Mouse (Mus musculus): ENCODE results near the gene Rcsd1.

Rcsd1 gene

DNA sequence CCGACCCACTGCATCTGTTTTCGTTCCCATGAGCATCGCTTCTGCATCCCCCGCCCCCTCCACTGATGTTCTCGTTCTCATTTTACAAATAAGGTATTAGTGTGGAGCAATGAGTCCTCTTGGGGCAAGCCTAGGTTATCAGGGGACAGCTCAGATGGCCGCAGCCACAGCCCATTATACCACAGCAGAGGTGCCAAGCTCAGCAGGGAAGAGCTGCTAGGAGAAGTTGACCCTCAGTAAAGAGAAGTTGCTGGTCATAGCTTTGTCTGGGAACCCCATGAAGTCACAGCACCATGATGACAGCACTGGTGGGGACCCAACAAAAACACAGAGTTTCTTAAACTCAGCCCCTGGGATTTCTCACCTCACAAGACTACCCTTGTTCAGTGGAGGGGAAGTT is 47.8 kb downstream of the Rcsd1 start:
- no peak for DNase-seq (ENCODE audit: low spot score)

DNA sequence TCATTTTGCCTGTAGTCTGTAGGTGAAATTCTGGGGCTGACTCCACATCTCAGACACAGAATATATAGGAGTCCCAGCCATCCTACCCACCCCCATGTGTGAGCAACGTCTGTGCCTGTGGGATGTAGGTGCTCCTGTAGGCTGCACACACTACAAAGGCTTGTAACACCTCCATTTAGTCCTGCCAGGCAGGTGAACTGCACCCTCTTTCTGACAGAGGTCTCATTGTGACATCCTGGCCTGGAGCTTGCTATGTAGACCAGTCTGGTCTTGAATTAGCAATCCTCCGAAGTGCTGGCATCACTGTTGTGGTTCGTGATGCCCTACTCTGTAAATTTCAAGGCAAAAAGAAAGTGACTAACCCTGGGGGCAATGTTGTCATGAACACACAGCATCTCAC is 48.4 kb downstream of the Rcsd1 start:
- DNase-seq (ENCODE audit: low spot score): no peak

DNA sequence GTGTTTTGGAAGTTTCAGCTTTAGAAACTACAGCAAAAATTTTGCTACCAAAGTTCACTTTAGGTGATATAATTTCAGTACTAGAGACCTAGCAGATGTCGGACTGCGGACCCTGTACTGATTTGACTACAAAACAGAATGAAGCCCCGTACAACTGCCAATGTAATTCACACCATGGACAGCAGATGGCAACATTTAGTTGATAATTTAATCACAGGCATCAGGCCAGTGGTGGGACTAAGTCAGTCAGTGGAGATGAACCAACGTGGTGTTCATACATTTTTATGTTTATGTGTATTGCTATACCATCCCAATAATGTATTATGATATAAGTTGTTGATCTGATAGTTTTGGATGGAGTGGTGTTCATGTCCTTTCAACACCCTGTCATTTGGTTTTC is 48.8 kb downstream of the Rcsd1 start:
- no peak for DNase-seq (ENCODE audit: low spot score)

DNA sequence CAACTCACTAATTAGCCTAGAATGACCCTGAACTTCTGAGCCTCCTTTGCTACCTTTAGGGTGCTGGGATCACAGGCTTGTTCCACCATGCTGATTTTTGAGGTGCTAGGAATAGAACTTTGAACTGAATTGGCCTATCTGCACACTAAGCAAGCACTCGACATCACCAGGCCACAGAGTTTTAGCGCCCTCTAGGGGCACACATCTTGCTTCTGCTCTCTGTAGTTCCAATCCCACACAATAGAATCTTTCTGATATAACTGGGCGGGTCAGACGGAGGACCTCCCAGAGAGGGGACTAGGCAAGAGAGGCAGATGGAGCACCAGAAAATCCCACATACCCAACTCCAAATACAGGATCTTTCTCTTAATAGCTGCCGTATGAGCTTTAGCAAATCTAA is 51.0 kb downstream of the Rcsd1 start:
- no peak for DNase-seq (ENCODE audit: low spot score)

DNA sequence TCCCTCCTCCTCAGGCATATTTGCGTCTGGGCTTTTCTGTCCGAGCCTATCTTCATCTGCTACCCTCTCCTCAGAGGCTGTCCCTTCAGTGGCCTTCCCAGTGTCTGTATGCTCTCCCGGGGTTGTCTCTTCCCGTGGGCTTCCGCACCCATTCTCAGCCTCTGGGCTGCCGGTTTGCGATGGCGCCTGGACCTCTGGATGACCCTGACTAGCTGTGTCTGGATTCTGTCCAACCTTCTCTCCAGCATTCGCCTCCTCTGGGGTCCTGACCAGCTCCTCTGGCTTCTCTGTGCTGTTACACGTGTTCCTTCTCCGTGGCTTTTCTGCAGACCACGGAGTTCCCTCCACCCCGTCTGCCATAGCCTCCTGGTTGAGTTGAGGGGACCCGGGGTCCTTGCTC is 54.1 kb downstream of the Rcsd1 start:
- no peak for DNase-seq (ENCODE audit: low spot score)

DNA sequence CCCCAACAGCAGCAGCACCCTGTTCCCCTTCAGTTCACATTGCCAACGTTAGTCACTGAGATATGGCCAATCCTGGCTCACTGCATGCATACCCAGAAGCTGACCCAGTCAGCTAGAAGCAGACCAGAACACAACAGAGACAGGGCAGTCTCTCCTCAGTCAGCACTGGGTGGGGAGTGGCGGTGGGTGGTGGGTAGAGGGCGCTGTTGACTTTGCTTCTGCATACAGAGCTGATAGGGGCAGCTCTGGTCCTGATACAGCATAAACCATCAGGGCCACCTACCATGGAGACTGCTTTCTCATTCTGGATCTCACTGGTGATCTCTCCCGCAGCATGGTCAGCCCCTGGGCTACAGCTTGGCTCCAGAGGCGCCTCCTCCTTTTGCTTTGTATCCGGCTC is 54.5 kb downstream of the Rcsd1 start:
- DNase-seq (ENCODE audit: low spot score): no peak

DNA sequence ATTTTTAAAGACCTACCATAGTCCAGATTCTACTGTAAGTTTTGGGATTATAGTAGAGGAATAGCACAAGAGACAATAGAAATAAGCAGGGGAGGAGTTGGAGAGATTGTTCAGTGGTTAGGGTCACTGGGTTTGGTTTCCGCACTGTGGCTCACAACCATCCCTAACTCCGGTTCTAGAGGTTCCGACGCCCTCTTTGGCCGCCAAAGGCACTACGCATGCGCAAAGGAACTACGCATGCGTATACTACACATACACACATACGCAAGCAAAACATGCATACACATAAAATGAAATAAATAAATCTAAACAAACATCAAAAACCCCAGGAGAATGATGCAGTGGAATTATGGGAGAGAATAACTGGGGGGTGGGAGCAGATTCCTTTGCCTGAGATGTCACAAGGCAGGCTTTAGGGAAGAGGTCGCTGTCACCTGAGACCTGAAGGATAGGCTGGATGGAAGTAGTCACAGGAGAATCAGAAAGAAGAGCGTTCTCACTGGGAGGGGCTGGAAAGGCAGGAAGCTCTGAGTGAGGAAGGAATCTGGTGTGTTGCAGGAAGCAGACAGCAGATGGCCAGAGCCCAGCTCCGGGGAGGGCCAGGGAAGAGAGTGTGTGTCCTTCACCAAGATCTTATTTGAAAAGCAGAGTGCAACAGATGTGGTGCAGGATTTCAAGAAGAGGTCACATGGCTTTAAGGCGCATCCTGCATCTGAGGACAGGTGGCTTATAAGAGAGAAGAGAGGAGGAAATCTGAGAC is 56.3 kb downstream of the Rcsd1 start:
- DNase-seq (ENCODE audit: low spot score): no peak

DNA sequence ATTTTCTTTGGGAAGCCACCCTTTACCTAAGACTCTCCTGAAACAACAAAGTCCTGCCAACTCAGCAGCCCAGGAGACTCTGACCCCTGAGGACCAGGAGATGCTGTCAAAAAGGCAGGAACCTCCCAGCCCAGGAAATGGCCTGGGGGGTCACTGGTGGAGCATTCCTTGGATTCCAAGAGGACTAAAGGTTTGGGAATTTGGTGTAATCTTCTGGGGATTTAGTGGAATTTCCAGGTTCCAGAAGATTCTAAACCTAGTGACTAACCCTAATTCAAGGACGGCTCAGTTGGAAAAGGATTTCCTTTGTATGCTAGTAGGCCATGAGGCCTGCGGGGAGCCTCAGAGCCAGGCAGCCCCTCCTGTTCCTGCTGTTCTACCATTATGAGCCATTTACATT is 57.0 kb downstream of the Rcsd1 start:
- no peak for DNase-seq (ENCODE audit: low spot score)

DNA sequence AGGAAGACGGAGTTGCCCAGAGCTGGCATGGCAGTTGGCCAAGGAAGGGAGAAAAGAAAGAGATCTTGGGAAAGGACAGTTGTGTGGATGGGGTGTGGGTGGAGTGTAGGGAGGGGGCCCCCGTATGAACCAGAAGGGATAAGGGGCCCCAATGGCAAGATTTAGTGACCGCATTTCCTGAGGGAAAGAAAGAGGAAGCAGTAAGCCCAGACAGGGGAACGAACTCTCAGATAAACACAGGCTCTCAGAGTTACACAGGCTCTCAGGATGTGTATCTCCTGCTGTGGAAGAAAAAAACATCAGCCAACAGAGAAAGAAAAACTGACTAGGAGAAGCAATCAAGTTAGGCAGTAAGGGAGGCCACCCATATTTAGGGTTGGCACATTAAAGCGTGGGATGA is 58.4 kb downstream of the Rcsd1 start:
- DNase-seq (ENCODE audit: low spot score): no peak

DNA sequence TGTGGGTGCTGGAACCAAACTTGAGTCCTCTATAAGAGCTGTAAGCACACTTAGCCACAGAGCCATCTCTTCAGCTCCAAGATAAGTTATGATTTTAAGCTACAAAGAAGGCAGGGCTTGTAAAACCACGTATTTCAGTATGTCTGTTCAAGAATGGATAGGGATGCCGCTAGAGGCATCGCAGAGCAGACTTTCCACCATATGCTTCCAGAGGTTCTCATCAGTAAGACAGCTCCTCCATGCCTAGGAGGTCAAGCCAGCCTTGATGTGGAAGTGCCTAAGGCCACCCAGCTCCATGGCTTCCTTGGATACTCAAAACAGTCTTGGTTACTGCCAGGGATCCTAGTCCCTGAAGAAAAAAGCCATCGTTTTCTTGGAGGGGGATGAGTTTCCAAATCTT is 64.5 kb downstream of the Rcsd1 start:
- DNase-seq (ENCODE audit: low spot score): no peak

DNA sequence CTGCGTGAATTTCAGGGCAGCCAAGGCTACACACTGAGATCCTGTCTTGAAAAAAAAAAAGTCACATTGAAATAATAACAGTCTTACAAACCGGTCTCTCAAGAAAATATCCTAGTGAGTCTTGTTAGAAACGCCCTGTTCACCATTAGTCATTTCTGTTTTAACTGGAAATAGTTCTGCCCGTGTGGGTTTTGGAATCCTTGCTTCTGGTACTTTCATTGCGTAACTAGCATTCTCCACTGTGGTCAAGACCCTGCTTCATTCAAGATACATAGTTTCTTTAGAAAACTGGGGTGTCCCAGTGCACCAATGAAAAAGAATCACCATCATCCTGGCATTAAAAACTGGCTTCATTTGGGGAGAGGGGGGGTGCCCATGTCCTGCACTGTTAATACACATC is 65.8 kb downstream of the Rcsd1 start:
- no peak for DNase-seq (ENCODE audit: low spot score)

DNA sequence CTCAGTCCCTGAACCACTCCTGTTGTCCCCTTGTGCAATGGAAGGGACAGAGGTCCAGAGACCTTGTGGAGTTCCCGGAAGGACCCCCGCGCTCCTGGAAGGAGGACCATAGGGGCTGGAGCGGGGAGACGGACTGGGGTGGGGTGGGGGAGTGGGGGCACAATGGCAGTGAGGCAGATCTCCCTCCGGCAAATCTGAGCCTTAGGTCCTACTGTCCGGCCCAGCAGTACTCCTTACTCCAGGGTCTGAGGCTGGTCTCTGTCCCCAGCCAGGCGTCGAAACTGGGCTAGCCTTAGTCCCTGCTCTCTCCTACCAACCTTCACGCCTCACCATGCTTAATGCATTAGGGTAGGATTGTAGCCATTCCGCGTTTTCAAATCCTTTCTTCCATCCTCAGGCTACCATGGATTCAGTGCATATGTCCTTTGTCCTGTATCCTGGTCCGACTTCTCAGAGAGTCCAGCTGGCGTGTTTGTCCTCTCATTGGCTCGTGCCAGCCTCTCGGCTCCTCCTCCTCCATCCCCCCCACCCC is 66.7 kb downstream of the Rcsd1 start:
- DNase-seq (ENCODE audit: low spot score): no peak

DNA sequence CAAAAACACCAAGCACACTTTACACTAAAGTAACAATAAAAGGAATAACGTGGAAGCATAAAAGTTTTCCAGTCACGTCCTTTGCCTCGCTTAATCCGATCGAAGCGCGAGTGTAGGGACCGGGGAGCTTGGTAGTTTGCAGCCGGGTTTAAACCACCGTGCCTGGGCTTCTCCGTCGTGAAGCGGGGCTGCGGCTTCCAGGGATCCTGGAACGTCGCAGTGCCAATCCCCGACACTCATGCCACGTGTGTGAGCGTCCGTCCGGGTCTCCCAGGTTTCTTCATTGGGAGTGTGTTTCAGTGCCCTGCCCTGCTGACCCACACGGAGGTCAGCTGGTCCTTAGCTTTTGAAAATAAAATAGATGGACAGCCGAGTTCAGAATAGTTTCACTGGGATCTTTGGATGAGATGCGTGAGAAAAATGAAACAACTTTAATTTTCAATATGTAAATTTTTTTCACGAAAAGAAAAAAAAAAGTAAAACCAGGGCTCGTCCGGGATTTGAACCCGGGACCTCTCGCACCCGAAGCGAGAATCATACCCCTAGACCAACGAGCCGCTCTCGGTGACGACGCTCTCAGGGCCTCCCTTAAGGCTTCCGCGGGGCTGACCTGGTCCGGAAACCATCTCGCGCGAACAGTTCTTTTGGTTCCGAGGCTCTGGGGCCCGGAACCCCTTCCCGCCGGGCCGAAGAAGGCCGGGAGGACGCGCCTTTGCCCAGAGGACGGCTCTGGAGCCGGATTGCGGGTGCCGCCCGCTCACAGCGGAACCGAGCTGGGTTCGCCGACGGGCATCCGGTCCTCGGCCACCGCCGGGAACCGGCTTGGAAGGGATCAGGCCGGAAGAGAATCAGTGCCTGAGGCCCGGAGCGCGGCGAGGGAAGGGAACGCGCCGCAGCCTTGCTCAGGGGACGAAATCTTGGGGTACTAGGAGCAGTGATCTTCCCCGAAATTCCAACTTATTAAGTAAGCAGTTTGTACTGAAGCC is 67.5 kb downstream of the Rcsd1 start:
- peak; percentile 95 for DNase-seq (ENCODE audit: low spot score)

DNA sequence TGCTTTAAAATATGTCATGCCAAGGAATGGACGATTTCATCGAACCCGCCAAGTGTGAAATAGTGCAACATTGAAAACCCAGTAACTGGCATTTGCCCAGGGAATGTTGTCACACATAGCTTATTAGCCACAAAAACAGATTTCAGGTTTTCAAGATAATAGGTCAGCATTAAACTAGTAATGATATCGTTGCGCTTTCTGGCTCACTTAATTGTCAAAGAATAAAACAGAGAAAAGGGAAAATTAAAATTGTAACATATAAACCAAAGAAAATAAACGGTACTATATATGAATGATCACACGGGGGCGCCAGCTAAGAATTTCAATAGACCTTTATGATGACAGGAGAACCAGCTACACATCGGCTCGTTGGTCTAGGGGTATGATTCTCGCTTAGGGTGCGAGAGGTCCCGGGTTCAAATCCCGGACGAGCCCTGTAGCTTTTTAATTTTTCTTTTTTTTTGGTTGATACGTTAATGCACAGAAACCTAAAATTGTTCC is 68.2 kb downstream of the Rcsd1 start:
- peak; percentile 66 for DNase-seq (ENCODE audit: low spot score)

DNA sequence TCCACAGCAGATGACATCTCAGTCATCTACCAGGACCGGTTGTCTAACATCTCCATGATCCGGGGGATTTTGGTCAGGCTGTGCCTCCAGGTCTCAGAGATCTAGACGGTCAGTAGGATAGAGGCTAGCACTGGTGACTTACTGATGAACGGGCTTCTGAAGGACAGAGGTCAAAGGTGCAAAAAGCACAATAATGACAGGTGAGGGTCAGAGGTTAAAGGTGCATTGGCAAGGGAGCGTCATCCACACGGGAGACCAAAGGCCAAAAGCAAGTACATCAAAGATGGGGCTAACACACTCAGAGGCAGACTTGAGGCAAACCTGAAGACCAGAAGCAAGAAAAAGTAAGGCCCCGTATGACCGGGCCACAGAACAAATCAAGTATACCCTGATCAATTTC is 73.3 kb downstream of the Rcsd1 start:
- DNase-seq (ENCODE audit: low spot score): no peak

DNA sequence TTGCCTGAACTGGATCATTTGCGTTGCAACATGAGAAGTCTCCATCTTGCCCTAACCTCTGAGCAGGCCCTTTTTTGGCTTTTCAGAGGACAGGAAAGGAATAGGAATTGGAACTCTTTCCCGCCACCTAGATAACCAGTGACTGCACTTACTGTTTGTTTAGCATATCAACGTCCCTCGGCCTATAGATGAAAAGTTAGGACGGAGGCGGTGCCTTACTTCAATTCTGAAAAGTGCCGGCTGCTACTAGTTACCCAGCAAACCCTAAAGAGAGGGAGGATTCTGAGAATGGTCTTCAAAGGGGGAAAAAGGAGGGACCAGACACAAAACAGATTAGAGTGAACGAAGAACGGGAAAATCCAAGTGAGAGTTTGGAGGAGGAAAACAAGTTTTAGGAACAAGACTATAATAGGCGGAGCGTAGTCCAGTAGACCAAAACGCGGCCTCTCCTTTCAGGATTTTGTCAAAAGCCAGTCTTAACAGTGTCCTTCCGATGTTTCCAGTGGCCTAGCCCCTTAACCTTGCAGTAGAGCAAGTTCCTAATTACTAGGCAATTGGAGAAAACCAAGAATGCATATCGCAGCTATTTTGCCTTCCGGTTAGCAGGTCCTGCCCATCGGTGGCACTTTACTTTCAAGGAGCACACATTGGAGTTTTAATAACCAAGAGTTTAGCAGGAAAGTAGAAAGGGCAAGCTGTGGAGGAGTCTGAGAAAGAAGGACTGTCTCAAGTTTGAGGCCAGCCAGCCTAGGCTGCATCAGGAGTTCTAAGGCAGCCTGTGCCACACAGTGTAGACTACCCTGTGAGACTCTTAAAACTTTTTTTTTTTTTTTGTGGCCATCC is 74.3 kb downstream of the Rcsd1 start:
- DNase-seq (ENCODE audit: low spot score): no peak

DNA sequence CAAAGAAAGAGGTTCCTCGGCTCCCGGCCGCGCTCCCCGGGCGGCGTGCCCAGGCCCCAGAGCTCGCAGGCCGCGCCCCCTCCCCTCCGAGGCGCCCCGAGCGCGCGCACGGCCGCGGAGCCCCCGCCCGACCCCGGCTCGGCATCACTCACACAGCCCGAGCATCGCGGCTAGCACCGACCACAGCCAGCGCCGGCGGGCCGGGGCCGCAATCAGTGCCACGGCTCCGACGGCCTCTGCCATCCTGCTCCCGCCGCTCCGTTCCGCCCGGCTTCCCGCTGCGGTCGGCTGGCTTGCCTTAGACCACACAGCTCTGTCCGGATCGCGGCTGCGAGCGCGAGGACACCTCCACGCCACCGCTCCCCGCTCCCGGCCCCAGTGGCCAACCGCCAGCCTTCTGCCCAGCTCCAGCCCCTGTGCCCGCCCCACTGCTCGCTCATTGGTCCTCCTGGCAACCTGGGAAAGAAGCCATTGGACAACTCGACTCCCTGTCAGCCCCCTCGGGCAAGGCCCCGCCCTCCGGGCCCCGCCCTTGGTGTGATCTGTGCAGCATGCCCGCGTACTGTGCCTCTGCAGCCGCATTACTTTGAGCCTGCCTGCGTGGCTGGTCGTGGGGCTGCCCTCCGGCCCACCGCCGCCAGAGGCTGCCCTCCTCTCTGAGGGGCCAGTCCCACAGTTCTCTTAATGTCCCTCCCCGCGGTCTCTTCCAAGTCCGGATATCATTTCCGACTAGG is 75.2 kb downstream of the Rcsd1 start, which contains the start of gene Mpzl1:
TSS of gene Mpzl1 (minus strand) at position 388 of the 734 bp plus-strand sequence.
- DNase-seq (ENCODE audit: low spot score): peak; percentile 96

DNA sequence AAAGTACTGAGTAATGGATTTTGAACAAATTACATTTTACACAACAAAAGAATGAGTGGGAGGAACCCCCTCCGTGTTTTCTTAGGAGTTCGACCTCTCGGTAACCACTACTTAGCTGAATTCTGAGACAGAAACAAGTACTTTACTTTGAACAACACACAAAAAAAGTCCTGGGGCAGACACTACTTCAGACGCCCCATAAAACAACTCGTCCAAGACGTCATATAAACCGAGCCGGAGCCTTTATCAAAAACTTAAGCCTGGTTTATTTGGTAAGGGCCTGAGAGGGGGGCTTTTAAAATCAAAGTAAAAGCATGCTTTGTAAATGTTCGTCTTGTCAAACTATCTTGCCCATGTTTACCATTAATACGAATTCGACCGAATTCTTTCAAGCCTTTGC is 76.2 kb downstream of the Rcsd1 start:
- no peak for DNase-seq (ENCODE audit: low spot score)

DNA sequence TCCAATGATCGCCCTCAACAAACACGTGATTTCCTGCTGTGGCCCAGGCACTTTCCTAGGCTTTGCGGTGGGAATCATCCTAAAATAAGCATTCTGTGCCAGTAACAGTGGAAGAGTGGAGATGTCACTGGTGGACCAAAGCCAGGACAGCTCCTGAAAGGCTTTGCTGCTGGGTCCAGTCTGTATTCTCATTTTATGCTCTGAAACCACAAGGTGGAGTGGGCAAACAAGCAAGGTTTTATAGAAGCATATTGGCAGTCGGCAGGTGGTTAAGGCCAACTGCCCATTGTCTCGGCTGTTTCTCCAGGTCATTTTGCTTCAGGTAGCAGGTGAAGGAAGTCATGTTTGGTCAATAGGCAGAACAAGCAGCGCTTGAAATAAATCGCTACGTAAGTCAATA is 78.4 kb downstream of the Rcsd1 start:
- no peak for DNase-seq (ENCODE audit: low spot score)

DNA sequence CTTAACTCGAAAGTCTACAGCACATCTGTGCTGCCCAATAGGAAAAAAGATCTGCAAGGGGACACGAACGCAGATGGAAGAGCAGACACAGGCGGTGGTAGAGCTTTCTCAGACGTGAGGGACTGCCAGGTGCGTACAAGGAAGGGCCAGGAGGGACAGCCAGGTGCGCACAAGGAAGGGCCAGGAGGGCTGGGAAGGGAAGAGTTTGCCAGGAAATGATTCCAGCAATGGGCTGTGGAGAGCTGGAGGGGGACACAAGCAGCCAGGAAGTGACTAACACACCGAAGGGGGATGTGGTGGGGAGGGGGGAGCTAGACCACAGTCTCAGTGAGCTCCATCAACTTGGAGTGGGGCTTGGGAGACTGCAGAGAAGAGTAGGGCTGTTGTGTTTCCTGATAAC is 79.6 kb downstream of the Rcsd1 start:
- no peak for DNase-seq (ENCODE audit: low spot score)

DNA sequence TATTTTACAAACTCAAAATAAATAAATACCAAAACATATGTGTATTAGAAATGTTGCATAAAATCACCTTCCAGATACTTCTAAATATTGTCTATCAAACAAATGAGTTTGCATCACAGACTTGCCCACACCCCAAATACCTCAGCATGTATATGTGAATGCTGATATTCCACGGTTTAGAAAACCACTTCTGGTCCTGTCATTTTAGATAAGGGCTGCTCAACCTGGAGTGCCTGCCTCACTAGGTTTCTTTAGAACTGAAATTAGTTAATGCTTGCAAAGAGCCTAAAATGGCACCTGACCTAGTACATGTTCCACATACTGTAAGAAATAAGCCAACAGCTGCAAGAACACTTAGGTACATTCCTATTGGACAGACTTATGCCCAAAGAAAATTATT is 81.0 kb downstream of the Rcsd1 start:
- no peak for DNase-seq (ENCODE audit: low spot score)

All from ovary, postnatal 10 days (tissue).